Mouse (Mus musculus) liver, postnatal 0 days (tissue): ENCODE measurements around the gene Ccdc61. TPM values are rescaled to one million over a fixed set of nuclear protein-coding genes. Genes with fewer than 3 reads are reported as not detected.

Experiments
- ATAC-seq: fragments of 200-750 bp; cut with Nextera tagmentation; 2 replicates; pipeline ENCODE4 v1.8.0; 2017; ENCODE audit warnings: mild to moderate bottlenecking, moderate library complexity
- DNase-seq: peaks from one replicate; pipeline ENCODE4 v3.0.0-alpha.2; 2016
- H3K27ac ChIP-seq: fragments of 300-500 bp; sonication (generic); 2 replicates; pipeline ENCODE4 v1.5.1; 2014; ENCODE audit warnings: antibody characterized with exemption, moderate library complexity, mild to moderate bottlenecking, low read depth
- H3K27me3 ChIP-seq: fragments of 300-500 bp; sonication (generic); 2 replicates; pipeline ENCODE4 v1.6.1; 2014; ENCODE audit warnings: low read length, control low read depth, mixed read lengths; ENCODE audit not compliant: insufficient read depth
- H3K36me3 ChIP-seq: fragments of 300-500 bp; sonication (generic); replicated peaks from 2 replicates; pipeline ENCODE4 v1.6.1; 2014; ENCODE audit warnings: mild to moderate bottlenecking, control low read depth, low read length, moderate library complexity, mixed read lengths; ENCODE audit not compliant: insufficient read depth
- H3K4me1 ChIP-seq: fragments of 300-500 bp; sonication (generic); 2 replicates; pipeline ENCODE4 v1.6.1; 2014; ENCODE audit warnings: antibody characterized with exemption, mild to moderate bottlenecking, control low read depth; ENCODE audit not compliant: insufficient read depth
- H3K4me2 ChIP-seq: fragments of 300-500 bp; sonication (generic); 2 replicates; pipeline ENCODE4 v1.6.1; 2014; ENCODE audit warnings: low read depth, mild to moderate bottlenecking, low read length, moderate library complexity, mixed read lengths
- H3K4me3 ChIP-seq: fragments of 300-500 bp; sonication (generic); 2 replicates; pipeline ENCODE4 v1.5.1; 2014; ENCODE audit warnings: low read depth, low read length
- H3K9ac ChIP-seq: fragments of 300-500 bp; sonication (generic); replicated peaks from 2 replicates; pipeline ENCODE4 v1.6.1; 2014; ENCODE audit warnings: mild to moderate bottlenecking, moderate library complexity
- H3K9me3 ChIP-seq: fragments of 300-500 bp; sonication (generic); 2 replicates; pipeline ENCODE4 v1.6.1; 2016; ENCODE audit warnings: mild to moderate bottlenecking, control low read depth, low read length, mixed read lengths
- CTCF ChIP-seq: sonication (generic); IDR thresholded peaks from 2 replicates; pipeline ENCODE4 v1.5.1; 2016; ENCODE audit warnings: antibody characterized with exemption, low read depth
- EP300 ChIP-seq: IDR thresholded peaks from 2 replicates; pipeline ENCODE4 v1.6.1; 2016; ENCODE audit warnings: antibody characterized with exemption, low read depth, mild to moderate bottlenecking
- WGBS: fragments of 180-500 bp; shearing (Covaris S2); extraction: QIAGEN DNeasy Blood & Tissue Kit; methylation state at CpG from one replicate; pipeline ENCODE4 v1.1.7; 2014; ENCODE audit not compliant: insufficient replicate concordance; 5-methylcytosine and 5-hydroxymethylcytosine counted together
- polyA plus RNA-seq: library from polyadenylated mRNA; unstranded; fragments of >200 nt; fragmentation: Nextera tagmentation; extraction: Ambion mirVana; gene quantifications from 2 replicates; pipeline ENCODE4 v1.2.1, GENCODE M21; 2015

Gene Ccdc61
- polyA plus RNA-seq, 1 experiment from 2014 or later: 5.6 TPM

DNA sequence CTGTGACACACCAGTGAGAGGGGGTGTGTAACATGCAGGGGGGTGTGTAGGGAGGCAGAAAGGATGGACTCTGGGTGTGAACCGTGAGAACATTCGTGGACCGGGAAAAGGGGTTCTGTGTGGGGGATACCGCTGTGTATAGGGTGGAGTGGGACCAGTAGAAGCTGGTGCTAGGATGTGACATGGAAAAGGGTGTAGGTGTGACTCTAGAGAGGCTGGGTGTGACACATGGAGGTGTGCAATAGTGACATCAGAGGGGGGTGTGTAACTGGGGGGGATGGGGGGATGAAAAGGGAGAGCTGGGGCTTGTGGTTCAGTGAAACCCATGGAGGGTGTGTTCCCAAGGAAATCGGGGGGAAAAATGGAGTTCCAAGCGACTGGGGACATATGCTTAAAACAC lies 16.7 kb upstream of the Ccdc61 start:
- Histone ChIP-seq H3K4me2 (peak overlapping the region; percentile 63; the same call in 1 of the 2 replicates), H3K36me3 (no peaks in the 10 kb centered on the region), H3K4me3 (peak overlapping the region; percentile 44), H3K4me1 (peaks cover 6% of the 10 kb centered on the region; the same call in 1 of the 2 replicates), H3K27me3 (peaks cover 47% of the 10 kb centered on the region), H3K9me3 (no peaks in the 10 kb centered on the region), H3K27ac (0 out of 2 replicates have a peak overlapping the region, but pooled peaks have one; percentile 29), H3K9ac (no peak overlapping the region)
- TF ChIP-seq EP300 (no peak), CTCF (no peak)
- WGBS: 53% methylated on average over 6 of the region's 6 CpGs
- DNase-seq (no peak), ATAC-seq (no peak)

- Histone ChIP-seq H3K4me1 (peaks cover 6% of the 10 kb centered on the region; the same call in 1 of the 2 replicates), H3K4me3 (peak overlapping the region; percentile 44), H3K27me3 (peaks cover 49% of the 10 kb centered on the region), H3K27ac (peak overlapping the region; percentile 22; the same call in 1 of the 2 replicates), H3K36me3 (no peaks in the 10 kb centered on the region), H3K4me2 (peak overlapping the region; percentile 63), H3K9me3 (no peaks in the 10 kb centered on the region), H3K9ac (peak overlapping the region; percentile 54; the same call in 1 of the 2 replicates)
- TF ChIP-seq CTCF: no peak
- TF ChIP-seq EP300: no peak
- DNase-seq (peak; percentile 27), ATAC-seq (no peak)
- WGBS: 4% methylated on average over 23 of the region's 42 CpGs
These were observed 16.0 kb upstream of the Ccdc61 start for GRCm38 (mm10) chr7:18926041-18926790.

- peaks cover 53% of the 10 kb centered on the region for H3K27me3 ChIP-seq
These were observed 15.1 kb upstream of the Ccdc61 start, which contains the start of gene Nova2 for GRCm38 (mm10) chr7:18925162-18925938. Nova2 (plus strand) TSS chr7:18925888.

DNA sequence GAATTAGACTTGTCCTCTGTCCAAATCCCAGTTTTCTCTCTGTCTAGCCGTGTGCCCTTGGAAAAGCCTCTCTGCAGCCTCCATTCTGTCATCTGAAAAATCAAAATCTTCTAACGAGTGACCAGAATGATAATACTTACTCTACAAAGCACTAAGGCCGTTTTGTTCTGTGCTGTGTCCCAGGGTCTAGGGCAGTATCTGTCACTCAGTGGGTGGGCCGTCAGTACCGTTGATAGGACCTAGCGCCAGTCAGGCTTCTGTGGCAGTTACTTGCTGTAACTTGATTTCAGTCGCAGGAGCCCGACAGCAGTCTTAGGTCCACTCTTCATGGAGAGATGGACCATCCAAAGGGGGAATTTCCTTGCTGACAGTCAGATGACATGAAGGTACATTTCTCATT lies 14.1 kb upstream of the Ccdc61 start:
- DNase-seq (no peak), ATAC-seq (no peak)
- Histone ChIP-seq H3K9me3 (no peaks in the 10 kb centered on the region), H3K27ac (no peak overlapping the region), H3K9ac (no peak overlapping the region), H3K27me3 (peaks cover 53% of the 10 kb centered on the region), H3K36me3 (no peaks in the 10 kb centered on the region), H3K4me2 (no peak overlapping the region), H3K4me1 (peaks cover 6% of the 10 kb centered on the region; the same call in 1 of the 2 replicates), H3K4me3 (no peak overlapping the region)
- TF ChIP-seq EP300 (no peak), CTCF (no peak)
- WGBS: 17% methylated on average over 8 of the region's 8 CpGs

More at GRCm38 (mm10) chr7:18925162-18925938, 15.1 kb upstream of the Ccdc61 start, which contains the start of gene Nova2:
- ATAC-seq: peak; percentile 84
- no peaks in the 10 kb centered on the region for H3K36me3 ChIP-seq
- WGBS: 1% methylated on average over 23 of the region's 45 CpGs
- H3K27ac ChIP-seq: peak within 1 kb of the TSS; percentile 22; the same call in 1 of the 2 replicates
- peak within 1 kb of the TSS; percentile 54; the same call in 1 of the 2 replicates for H3K9ac ChIP-seq
- H3K4me2 ChIP-seq: peak within 1 kb of the TSS; percentile 63
- H3K4me3 ChIP-seq: peak within 1 kb of the TSS; percentile 44
- H3K4me1 ChIP-seq: peaks cover 6% of the 10 kb centered on the region; the same call in 1 of the 2 replicates
- TF ChIP-seq CTCF (peak; percentile 21), EP300 (no peak)
- H3K9me3 ChIP-seq: no peaks in the 10 kb centered on the region
- DNase-seq: peak; percentile 82

DNA sequence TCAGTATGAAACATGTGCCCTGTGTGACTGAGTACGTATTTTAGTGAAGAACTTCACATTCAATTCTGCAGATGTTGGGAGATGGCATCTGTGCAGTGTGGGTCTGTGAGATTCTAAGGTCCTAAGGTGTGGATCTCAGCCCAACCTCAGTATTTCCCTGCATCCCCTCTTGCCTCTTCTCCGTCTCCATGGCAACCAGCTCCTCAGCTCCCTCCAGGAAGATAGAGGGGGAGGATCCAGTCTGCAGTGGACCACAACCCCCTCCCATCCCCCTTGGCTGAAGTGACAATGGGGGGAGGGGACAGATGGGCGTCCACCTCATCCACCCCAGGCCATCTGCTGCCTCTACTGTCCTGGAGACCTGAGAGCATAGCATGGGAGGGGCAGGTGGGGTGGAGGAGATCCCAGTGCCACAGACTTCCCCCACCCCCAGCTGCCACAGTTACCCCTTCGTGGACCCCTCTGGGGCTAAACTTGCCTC lies 13.5 kb upstream of the Ccdc61 start:
- Histone ChIP-seq H3K9me3 (no peaks in the 10 kb centered on the region), H3K4me1 (peaks cover 6% of the 10 kb centered on the region; the same call in 1 of the 2 replicates), H3K9ac (no peak overlapping the region), H3K27me3 (peaks cover 52% of the 10 kb centered on the region), H3K27ac (no peak overlapping the region), H3K4me2 (no peak overlapping the region), H3K36me3 (no peaks in the 10 kb centered on the region), H3K4me3 (no peak overlapping the region)
- TF ChIP-seq EP300 (no peak), CTCF (no peak)
- ATAC-seq (no peak), DNase-seq (no peak)
- 38% methylated on average over 4 of the region's 4 CpGs for WGBS

GRCm38 (mm10) chr7:18923267-18923666 lies 13.1 kb upstream of the Ccdc61 start:
- no peak for TF ChIP-seq CTCF
- no peak for TF ChIP-seq EP300
- ATAC-seq (no peak), DNase-seq (no peak)
- WGBS: 76% methylated on average over 11 of the region's 11 CpGs
- Histone ChIP-seq H3K9ac (no peak overlapping the region), H3K4me3 (no peak overlapping the region), H3K4me2 (no peak overlapping the region), H3K27ac (no peak overlapping the region), H3K9me3 (no peaks in the 10 kb centered on the region), H3K4me1 (peaks cover 6% of the 10 kb centered on the region; the same call in 1 of the 2 replicates), H3K27me3 (peaks cover 51% of the 10 kb centered on the region), H3K36me3 (no peaks in the 10 kb centered on the region)
